Mouse (Mus musculus) frontal cortex, postnatal 36 days (tissue): ENCODE data around the gene Cldn10.

Experiments used
- DNase-seq, 2 experiments: peaks; one replicate each; pipeline ENCODE4 v3.0.0; 2022; ENCODE audit warnings: low spot score in 2 of 2

The Cldn10 gene

DNA sequence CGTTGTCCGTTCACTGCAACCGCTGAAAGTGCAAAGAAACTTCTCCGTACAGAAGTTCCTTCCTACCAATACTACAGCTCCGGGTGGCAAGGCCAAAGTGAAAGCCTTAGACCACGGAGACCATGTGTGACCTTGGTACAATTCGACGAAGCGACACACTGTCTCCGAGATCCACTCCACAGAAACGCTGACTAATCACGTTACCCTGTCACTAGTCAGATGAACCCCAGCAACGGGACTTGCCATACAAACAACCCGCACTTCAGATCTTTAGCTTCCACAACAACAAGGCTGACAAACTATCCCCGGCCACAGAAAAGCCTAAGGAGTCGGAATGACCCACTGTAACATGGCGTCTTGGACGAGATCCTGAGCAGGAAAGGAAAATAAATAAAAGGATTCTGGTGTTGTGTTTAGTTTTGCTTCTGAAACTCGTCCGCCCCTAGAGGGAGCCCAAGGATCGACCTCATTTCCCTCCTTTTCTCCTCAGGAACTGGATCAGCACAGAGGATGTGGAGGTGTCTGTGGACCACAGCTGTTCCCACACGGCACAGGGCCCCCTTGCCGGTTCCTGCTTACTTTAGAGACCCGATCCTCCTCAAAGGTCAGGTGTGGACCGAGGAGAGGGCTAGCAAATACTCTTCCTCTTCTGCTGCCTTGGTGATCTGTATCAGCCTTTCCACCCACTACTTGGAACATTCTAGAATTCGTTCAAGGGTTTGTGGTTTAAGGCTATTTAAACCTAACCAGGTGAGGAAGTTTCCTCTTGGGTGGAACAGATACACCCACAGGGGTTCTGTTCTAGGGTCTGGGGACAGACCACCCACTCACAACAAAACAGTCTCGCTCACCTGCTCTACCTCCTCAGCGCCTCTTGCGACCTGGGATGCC lies 122.9 kb downstream of the Cldn10 start:
- DNase-seq = peak; percentile 65 to 81

DNA sequence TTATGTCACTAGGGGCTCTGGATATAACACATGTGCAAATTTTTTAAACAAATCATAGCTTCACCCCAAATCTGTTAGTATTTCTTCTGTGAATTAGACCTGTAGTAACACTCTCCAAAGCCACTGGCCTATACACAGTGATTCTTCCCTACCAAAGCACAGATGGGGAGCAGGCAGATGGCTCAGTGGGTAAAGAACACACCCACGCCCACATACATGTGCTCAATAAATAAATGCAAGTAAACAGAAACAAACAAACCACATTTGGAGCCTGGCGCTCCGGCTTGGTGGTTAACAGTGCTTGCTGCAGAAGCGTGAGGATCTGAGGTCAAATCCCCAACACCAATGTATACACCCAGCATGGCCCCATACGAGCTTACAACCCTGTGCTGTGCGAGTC lies 123.8 kb downstream of the Cldn10 start:
- no peak for DNase-seq

GRCm38 (mm10) chr14:118913651-118914050 lies 125.9 kb downstream of the Cldn10 start:
- DNase-seq = no peak

DNA sequence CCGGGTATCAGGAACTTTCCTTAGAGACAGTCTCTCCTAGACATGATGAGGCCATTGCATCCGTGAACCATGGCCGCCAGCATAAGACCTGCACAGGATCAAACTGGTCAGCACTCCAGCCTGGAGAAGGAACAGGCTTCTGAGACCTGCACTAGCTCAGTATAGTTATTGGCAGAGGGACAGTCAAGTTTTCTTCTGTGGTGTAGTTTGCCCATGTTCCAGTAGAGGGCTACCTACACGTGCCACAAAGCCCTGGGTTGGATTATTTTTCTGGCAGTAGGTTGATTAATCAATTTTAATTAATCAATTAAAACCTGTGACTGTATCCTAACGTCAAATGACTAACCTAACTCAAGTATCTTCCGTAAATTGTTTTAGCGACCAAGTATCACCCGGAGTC lies 131.3 kb downstream of the Cldn10 start:
- no peak for DNase-seq

DNA sequence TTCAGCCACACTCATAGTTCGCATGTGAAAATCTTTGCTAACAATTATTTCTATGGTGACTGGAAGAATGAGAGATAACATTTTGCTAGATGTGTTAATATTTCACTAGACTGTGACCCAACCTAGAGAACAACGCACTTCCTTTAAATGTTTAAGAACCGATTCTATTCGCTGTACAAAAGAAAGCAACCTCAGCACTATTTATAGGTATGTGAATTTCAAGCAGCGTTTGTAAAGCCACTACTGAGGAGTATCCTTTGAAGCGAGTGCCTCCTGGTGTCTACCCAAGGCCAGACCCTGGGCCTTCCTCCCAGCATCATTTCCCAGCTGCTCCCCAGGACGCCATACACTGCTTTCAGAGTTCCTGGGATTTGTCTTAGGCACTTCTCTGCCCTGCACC lies 132.9 kb downstream of the Cldn10 start:
- DNase-seq = no peak

GRCm38 (mm10) chr14:118922251-118922650 lies 134.5 kb downstream of the Cldn10 start:
- no peak for DNase-seq

GRCm38 (mm10) chr14:118922667-118923184 lies 135.0 kb downstream of the Cldn10 start:
- DNase-seq = no peak
